Mouse (Mus musculus) megakaryocyte, embryonic 14.5 days (primary cell): ENCODE measurements around the gene Wdfy3. TPM values are rescaled to one million over a fixed set of nuclear protein-coding genes. Genes with fewer than 3 reads are reported as not detected.
A peak's percentile ranks its signal among the peaks of the same experiment; 100 is the strongest.
"Not testable (repeated sequence)": the region's sequence is repeated elsewhere in the genome, so short reads cannot be mapped to it uniquely, and the experiment has no call there.

ENCODE experiments used
- H3K27me3 ChIP-seq: replicated peaks from 2 replicates; pipeline ENCODE3; 2012; ENCODE audit warnings: inconsistent platforms
- H3K36me3 ChIP-seq: replicated peaks from 2 replicates; pipeline ENCODE3; 2012; ENCODE audit warnings: low read length, inconsistent platforms, mixed read lengths
- H3K4me1 ChIP-seq: 2 replicates; pipeline ENCODE4 v1.6.1; 2012; ENCODE audit warnings: inconsistent platforms
- H3K4me3 ChIP-seq: replicated peaks from 2 replicates; pipeline ENCODE3; 2012; ENCODE audit warnings: moderate library complexity, mild to moderate bottlenecking, inconsistent platforms
- H3K9me3 ChIP-seq: 2 replicates; pipeline ENCODE4 v1.6.1; 2012; ENCODE audit warnings: inconsistent platforms
- FLI1 ChIP-seq: IDR thresholded peaks from 2 replicates; pipeline ENCODE4 v1.6.1; 2012; ENCODE audit warnings: low read length, inconsistent platforms, mixed read lengths
- GATA1 ChIP-seq: IDR thresholded peaks from 3 replicates; pipeline ENCODE4 v1.6.1; 2012; ENCODE audit warnings: mixed read lengths, low read length, inconsistent platforms, borderline replicate concordance
- polyA plus RNA-seq: library from polyadenylated mRNA; stranded (reverse); fragments of >175 nt; gene quantifications from 2 replicates; pipeline ENCODE4 v1.2.3, GENCODE M21; 2012; ENCODE audit warnings: low replicate concordance; ENCODE audit not compliant: insufficient read depth

The Wdfy3 gene
- polyA plus RNA-seq, 1 experiment = 4.3 TPM

DNA sequence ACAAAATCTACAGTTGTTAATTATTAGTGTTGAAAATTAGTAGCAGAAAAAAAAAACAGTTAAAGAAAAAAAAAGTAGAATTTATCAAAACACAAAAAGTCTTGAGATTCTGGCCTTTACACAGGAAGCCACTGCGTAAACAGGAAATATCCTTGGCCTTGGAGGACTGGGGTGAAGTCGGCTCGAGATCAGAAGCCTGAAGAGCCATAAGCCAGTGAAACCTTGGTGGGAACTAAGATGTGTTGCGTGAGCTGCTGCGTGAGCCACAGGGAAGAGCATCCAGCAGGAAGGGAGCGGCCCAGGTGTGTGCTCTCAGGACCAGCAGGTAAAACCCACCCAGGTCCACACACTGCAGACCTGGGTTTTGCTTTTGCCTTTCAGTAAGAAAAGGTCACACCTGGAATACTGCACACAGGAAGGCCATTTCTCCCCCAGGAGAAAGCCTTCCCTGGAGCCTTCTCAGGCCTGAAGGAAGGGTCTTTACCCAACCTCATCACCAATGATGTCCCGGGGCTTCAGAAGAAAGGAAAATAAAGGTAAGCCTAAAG, 79.3 kb downstream of the Wdfy3 start:
- Histone ChIP-seq H3K27me3 (no peaks in the 10 kb centered on the region), H3K9me3 (no peaks in the 10 kb centered on the region), H3K4me3 (no peak overlapping the region), H3K36me3 (peaks cover 32% of the 10 kb centered on the region), H3K4me1 (peaks cover 35% of the 10 kb centered on the region)
- TF ChIP-seq FLI1 (no peak), GATA1 (no peak)

DNA sequence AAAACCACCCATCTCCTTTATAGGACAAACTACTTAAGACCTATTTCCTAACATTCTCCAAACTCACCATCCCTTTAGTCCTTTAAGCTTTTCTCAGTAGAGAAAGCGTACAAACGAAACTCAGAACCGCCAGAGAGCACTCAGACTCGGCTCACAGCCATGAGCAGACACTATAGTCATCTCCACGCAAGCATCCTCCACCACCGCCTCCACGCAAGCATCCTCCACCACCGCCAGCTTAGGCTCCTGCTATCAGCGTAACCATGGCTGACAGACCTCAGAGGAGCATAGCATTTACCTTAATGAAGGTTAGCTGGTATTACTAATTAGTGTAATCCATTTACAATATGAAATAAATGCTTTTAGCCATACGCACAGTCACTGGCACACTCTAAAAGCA, 81.2 kb downstream of the Wdfy3 start:
- Histone ChIP-seq H3K36me3 (peaks cover 40% of the 10 kb centered on the region), H3K27me3 (no peaks in the 10 kb centered on the region), H3K9me3 (no peaks in the 10 kb centered on the region), H3K4me1 (peaks cover 31% of the 10 kb centered on the region), H3K4me3 (no peak overlapping the region)
- TF ChIP-seq FLI1 (no peak), GATA1 (no peak)

DNA sequence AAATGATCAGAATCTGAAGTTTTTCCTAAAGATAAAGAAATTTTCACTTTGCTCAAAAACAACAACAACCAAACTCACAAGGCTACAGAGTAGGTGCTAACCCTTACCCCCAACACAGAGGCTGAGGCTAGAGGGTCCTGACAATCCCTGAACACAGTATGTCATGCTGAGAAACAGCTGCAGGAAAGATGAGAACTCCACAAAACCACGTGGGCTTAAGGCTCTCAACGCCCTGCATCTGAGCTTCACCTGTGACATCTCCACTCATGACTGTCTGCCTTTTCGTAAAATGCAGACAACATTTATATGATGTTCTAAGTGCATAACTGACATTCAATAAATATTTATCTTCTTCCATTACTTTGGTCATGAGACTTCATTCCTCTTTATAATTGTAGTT, 83.0 kb downstream of the Wdfy3 start:
- Histone ChIP-seq H3K27me3 (no peaks in the 10 kb centered on the region), H3K4me1 (peaks cover 33% of the 10 kb centered on the region), H3K4me3 (no peak overlapping the region), H3K9me3 (no peaks in the 10 kb centered on the region), H3K36me3 (peaks cover 32% of the 10 kb centered on the region)
- TF ChIP-seq GATA1 (no peak), FLI1 (no peak)

DNA sequence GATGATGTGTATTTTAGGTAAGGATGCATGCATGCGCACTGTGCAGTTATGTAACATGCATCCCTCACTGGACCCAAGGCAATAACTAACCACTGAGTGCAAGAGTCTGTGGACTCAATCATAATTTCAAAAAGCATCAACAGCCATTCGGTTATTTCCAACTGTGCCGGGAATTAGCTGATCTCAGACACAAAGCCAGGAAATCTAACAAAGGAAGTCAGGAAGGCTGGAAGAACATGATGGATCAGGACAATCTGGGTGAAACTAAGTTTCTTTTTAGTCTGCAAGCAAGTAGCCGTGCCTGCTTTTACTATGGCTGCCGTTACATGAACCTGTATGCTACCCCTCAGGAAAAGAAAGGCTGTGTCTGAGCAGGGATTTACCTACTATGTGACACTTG, 87.5 kb downstream of the Wdfy3 start:
- peaks cover 44% of the 10 kb centered on the region for H3K4me1 ChIP-seq
- no peaks in the 10 kb centered on the region for H3K9me3 ChIP-seq
- TF ChIP-seq FLI1 = no peak

DNA sequence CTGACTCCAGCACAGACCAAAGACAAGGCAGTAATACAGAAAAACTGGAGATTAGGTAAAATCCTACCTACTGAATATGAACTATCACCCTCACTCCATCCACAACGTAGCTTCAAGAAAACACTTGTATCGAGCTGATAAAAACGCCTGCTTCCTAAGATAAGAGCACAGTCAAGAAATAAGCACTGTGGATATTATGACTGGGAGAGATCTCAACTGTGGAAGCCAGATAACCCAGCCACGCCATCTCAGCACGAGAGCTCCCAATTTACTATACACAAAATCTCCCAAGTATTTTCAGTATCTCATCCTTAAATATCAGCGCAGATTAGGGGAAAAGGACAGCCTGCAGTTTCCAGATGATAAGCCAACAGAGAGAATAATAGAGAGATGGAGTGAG, 90.1 kb downstream of the Wdfy3 start:
- no peak for TF ChIP-seq FLI1
- no peak for TF ChIP-seq GATA1
- no peaks in the 10 kb centered on the region for H3K27me3 ChIP-seq
- H3K36me3 ChIP-seq = peaks cover 49% of the 10 kb centered on the region
- H3K4me1 ChIP-seq = peaks cover 50% of the 10 kb centered on the region
- no peaks in the 10 kb centered on the region for H3K9me3 ChIP-seq
- no peak overlapping the region for H3K4me3 ChIP-seq

More for the DNA sequence above, 87.5 kb downstream of the Wdfy3 start:
- Histone ChIP-seq H3K4me3 (peak overlapping the region; percentile 38), H3K36me3 (peaks cover 54% of the 10 kb centered on the region), H3K27me3 (no peaks in the 10 kb centered on the region)

DNA sequence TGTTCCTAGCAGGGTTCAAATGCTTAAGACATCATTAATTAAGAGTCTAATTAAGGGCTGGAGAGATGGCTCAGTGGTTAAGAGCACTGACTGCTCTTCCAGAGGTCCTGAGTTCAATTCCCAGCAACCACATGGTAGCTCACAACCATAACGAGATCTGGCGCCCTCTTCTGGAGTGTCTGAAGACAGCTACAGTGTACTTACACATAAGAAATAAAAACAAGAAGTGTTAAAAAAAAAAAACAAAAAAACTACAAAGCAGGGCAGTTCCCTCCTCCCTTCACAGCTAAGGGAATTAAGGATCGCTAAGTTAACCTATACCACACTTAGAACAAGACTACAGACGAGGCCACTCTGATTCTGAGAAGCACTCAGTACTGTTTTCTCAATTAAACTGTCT, 97.1 kb downstream of the Wdfy3 start:
- H3K36me3 ChIP-seq = peaks cover 17% of the 10 kb centered on the region
- H3K9me3 ChIP-seq, H3K27me3 ChIP-seq, H3K4me3 ChIP-seq: not testable (repeated sequence)
- peaks cover 35% of the 10 kb centered on the region for H3K4me1 ChIP-seq

DNA sequence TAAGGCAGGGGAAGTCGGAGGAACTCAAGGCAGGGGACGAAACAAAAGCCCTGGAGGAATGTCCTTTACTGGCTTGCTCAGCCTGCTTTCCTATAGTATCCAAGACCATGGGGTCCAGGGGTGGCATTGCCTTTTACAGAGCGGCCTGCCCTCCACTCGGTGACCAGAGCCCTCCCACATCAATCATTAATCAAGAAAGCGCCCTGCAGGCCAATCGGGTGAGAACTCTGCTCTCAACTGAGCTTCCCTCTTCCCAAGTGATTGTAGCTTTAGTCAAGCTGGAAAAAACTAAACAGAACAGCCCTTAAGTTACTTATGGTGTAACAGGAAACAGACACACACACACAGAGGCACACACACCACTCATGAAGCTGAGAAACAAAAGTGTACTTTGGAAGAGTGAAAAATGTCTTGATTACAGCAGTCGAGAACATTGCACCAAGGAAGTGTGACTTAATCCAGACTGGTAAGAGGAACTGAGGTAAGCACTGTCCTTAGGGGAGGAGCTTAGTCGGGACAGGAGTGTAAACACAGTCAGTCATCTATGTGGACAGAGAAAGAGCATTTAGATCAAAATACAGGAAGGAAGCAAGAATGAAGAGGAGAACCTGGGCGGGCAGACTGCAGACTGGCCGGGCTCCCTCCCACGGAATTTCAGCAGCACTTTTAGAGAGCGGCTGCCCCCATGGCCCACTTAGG, 101.4 kb downstream of the Wdfy3 start:
- Histone ChIP-seq H3K27me3 (no peaks in the 10 kb centered on the region), H3K4me1 (peaks cover 55% of the 10 kb centered on the region), H3K4me3 (peak overlapping the region; percentile 85), H3K9me3 (no peaks in the 10 kb centered on the region), H3K36me3 (peaks cover 28% of the 10 kb centered on the region)
- TF ChIP-seq GATA1 (no peak), FLI1 (no peak)

DNA sequence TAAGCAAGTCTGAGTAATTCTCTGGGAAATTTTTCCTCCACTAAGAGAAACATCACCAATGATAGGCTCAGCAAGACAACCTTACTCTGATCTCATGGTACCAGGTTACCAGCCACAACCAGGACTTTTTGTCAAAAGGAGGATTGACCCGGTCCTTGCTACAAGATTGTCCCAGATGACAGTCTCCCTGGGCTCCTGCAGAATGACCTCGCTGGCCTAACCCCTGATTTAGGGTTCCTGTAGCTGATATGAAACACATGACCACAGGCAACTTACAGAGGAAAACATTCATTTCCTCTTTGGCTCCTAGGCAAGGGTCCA, 101.9 kb downstream of the Wdfy3 start:
- TF ChIP-seq GATA1 (no peak), FLI1 (no peak)
- Histone ChIP-seq H3K27me3 (no peaks in the 10 kb centered on the region), H3K4me3 (peak overlapping the region; percentile 85), H3K36me3 (peaks cover 29% of the 10 kb centered on the region), H3K4me1 (peaks cover 58% of the 10 kb centered on the region), H3K9me3 (no peaks in the 10 kb centered on the region)

DNA sequence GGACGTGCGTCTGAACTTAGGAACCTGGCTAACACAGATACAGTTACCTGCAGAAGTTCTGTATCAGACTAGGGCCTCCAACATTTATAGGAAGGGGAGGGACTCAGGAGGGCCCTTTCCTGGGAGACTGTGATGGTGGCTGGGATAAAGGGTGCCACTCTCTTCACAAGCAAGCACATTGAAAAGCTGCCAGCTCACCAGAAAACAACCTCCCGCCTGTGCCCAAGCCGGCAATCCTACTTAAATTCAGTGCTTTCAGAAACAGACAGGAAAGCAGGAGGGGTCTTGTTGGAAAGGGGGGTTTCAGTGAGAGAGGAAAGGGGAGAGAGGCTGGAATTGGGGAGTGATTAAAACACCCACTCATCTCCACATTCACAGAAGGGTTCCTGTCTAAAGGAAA, 106.9 kb downstream of the Wdfy3 start:
- Histone ChIP-seq H3K4me3 (no peak overlapping the region), H3K27me3 (no peaks in the 10 kb centered on the region), H3K36me3 (peaks cover 69% of the 10 kb centered on the region), H3K4me1 (peaks cover 44% of the 10 kb centered on the region), H3K9me3 (no peaks in the 10 kb centered on the region)
- TF ChIP-seq GATA1 = no peak
- no peak for TF ChIP-seq FLI1

DNA sequence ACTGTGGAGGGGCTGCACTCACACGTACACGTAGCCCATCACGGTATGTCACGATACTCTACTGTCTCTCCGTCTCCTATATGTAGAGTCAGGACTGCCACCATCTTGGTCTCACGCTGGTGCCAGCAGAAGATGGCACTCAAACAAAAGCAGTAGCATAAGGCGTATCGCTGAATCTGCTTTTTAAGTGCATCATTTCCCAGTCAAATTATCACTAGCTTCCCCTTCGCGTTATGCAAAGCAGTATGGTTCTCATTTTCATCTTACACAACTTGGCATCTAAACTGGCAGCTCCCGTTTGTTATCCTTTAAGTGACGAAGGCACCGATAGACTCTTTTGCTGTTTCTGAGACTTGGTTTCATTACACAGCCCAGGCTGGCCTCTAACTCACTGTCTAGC, 110.4 kb downstream of the Wdfy3 start:
- peaks cover 81% of the 10 kb centered on the region for H3K36me3 ChIP-seq
- no peaks in the 10 kb centered on the region for H3K9me3 ChIP-seq
- TF ChIP-seq FLI1 (no peak), GATA1 (no peak)

DNA sequence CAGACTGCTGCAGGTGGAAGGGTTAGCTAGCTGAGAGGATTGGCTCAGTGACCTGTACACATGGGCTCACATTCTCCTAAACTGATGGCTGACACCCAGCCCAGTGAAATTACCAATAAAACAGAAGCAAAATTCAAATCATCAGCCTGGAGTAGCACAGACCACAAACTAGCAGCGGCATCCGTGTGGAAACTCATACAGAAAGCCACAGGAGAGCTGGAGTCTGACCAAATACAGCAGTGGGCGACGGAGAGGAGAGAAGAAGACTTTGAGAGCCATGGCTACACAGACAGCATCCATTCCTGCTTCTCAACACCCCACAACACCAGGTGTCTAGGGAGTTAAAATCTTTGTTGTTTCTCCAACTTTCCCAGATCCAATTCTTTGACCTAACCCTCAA, 110.8 kb downstream of the Wdfy3 start:
- peaks cover 84% of the 10 kb centered on the region for H3K36me3 ChIP-seq
- peaks cover 31% of the 10 kb centered on the region for H3K4me1 ChIP-seq

More for the DNA sequence above, 110.4 kb downstream of the Wdfy3 start:
- no peak overlapping the region for H3K4me3 ChIP-seq
- no peaks in the 10 kb centered on the region for H3K27me3 ChIP-seq
- peaks cover 28% of the 10 kb centered on the region for H3K4me1 ChIP-seq

More for the DNA sequence above, 110.8 kb downstream of the Wdfy3 start:
- Histone ChIP-seq H3K27me3 (no peaks in the 10 kb centered on the region), H3K4me3 (no peak overlapping the region), H3K9me3 (no peaks in the 10 kb centered on the region)
- TF ChIP-seq FLI1 (no peak), GATA1 (no peak)
